Mouse (Mus musculus) embryonic stem cell, embryonic (primary cell): Measurements from ENCODE around the gene Ndfip2.

Experiments used
- CTCF ChIA-PET, 4 experiments: fragments of 300-600 bp in 2 of 4; fragments of 350-600 bp in 2 of 4; sonication (Branson Sonifier 250); formaldehyde crosslinking; loops; one replicate each; lab custom pipeline; 2022; ENCODE audit warnings: inconsistent platforms in 2 of 4; lab: Charles Lee
- POLR2A ChIA-PET, 4 experiments: fragments of 300-600 bp in 2 of 4; fragments of 350-600 bp in 2 of 4; sonication (Branson Sonifier 250); formaldehyde crosslinking; loops; one replicate each; lab custom pipeline; 2022; ENCODE audit warnings: antibody characterized with exemption in 4 of 4, inconsistent platforms in 1 of 4; lab: Charles Lee

Ndfip2 gene

GRCm38 (mm10) chr14:105267095-105267494, 8.7 kb downstream of the Ndfip2 start:
- POLR2A ChIA-PET, result interaction anchor here in 1 of 4 experiments (0.9 kb wide), 1 partner anchor 8 kb away, joined by 3 read pairs; the partner anchor contains the start of gene Ndfip2
- CTCF ChIA-PET, result no interaction called here

- ChIA-PET CTCF (no interaction called here), POLR2A (interaction anchor here in 1 of 4 experiments (1.1 to 1.2 kb wide), 2 partner anchors 13 kb away, joined by 3 to 4 read pairs; partner anchors contain the start of gene Ndfip2)
Observed at GRCm38 (mm10) chr14:105272030-105272429, 13.7 kb downstream of the Ndfip2 start.

- POLR2A ChIA-PET, result interaction anchor here in 2 of 4 experiments (1.1 to 1.2 kb wide), 2 partner anchors 14 kb away, joined by 3 to 4 read pairs; partner anchors contain the start of gene Ndfip2 (in 1 of the 2)
- CTCF ChIA-PET, result no interaction called here
Observed at GRCm38 (mm10) chr14:105272539-105272938, 14.2 kb downstream of the Ndfip2 start.

GRCm38 (mm10) chr14:105275196-105275595, 16.8 kb downstream of the Ndfip2 start:
- CTCF ChIA-PET, result interaction anchor here in 1 of 4 experiments (0.6 kb wide), 1 partner anchor 49 kb away, joined by 4 read pairs; no protein-coding TSS in a partner anchor

GRCm38 (mm10) chr14:105277277-105277676, 18.9 kb downstream of the Ndfip2 start:
- CTCF ChIA-PET, result interaction anchor here in 1 of 4 experiments (0.6 kb wide), 1 partner anchor 282 kb away, joined by 3 read pairs; no protein-coding TSS in a partner anchor
- POLR2A ChIA-PET, result interaction anchor here in 1 of 4 experiments (1.3 kb wide), 1 partner anchor 19 kb away, joined by 3 read pairs; the partner anchor contains the start of gene Ndfip2

More at GRCm38 (mm10) chr14:105275196-105275595, 16.8 kb downstream of the Ndfip2 start:
- POLR2A ChIA-PET, result interaction anchor here in 3 of 4 experiments (0.7 to 2.1 kb wide), 4 partner anchors 12 to 1003 kb away, joined by 3 to 8 read pairs (median 6); partner anchors contain the start of gene Ndfip2 (in 1 of the 3)

- ChIA-PET CTCF (no interaction called here), POLR2A (no interaction called here)
Observed at GRCm38 (mm10) chr14:105284062-105284461, 25.7 kb downstream of the Ndfip2 start.

GRCm38 (mm10) chr14:105287557-105287956, 29.2 kb downstream of the Ndfip2 start:
- ChIA-PET POLR2A (interaction anchor here in 1 of 4 experiments (2.0 kb wide), 1 partner anchor 12 kb away, joined by 8 read pairs; no protein-coding TSS in a partner anchor), CTCF (no interaction called here)

- POLR2A ChIA-PET, result interaction anchor here in 1 of 4 experiments (2.0 kb wide), 1 partner anchor 13 kb away, joined by 8 read pairs; no protein-coding TSS in a partner anchor
- CTCF ChIA-PET, result no interaction called here
Observed at GRCm38 (mm10) chr14:105287972-105288371, 29.6 kb downstream of the Ndfip2 start.

GRCm38 (mm10) chr14:105288529-105288928, 30.2 kb downstream of the Ndfip2 start:
- ChIA-PET POLR2A (no interaction called here), CTCF (no interaction called here)

GRCm38 (mm10) chr14:105292139-105292538, 33.8 kb downstream of the Ndfip2 start:
- POLR2A ChIA-PET, result interaction anchor here in 1 of 4 experiments (1.2 kb wide), 2 partner anchors 13 to 33 kb away, joined by 3 to 4 read pairs; partner anchors contain the start of gene Ndfip2
- CTCF ChIA-PET, result interaction anchor here in 2 of 4 experiments (0.6 to 1.1 kb wide), 2 partner anchors 41 to 579 kb away, joined by 3 to 4 read pairs; no protein-coding TSS in a partner anchor

GRCm38 (mm10) chr14:105293777-105294176, 35.4 kb downstream of the Ndfip2 start:
- ChIA-PET POLR2A (interaction anchor here in 1 of 4 experiments (1.9 kb wide), 1 partner anchor 35 kb away, joined by 4 read pairs; the partner anchor contains the start of gene Ndfip2), CTCF (interaction anchor here in 1 of 4 experiments (0.6 kb wide), 1 partner anchor 226 kb away, joined by 3 read pairs; no protein-coding TSS in a partner anchor)

- ChIA-PET CTCF (interaction anchor here (0.5 to 1.0 kb wide), 9 partner anchors 9 to 406 kb away, joined by 3 to 7 read pairs (median 3); no protein-coding TSS in a partner anchor), POLR2A (interaction anchor here in 3 of 4 experiments (0.6 to 0.7 kb wide), 5 partner anchors 49 to 1106 kb away, joined by 3 to 13 read pairs (median 3); no protein-coding TSS in a partner anchor)
Observed at GRCm38 (mm10) chr14:105295820-105296582, 37.6 kb downstream of the Ndfip2 start.

GRCm38 (mm10) chr14:105299744-105300255, 41.4 kb downstream of the Ndfip2 start:
- CTCF ChIA-PET, result interaction anchor here in 2 of 4 experiments (0.5 to 1.6 kb wide), 2 partner anchors 67 to 212 kb away, joined by 3 read pairs; no protein-coding TSS in a partner anchor

GRCm38 (mm10) chr14:105300551-105300950, 42.2 kb downstream of the Ndfip2 start:
- CTCF ChIA-PET, result interaction anchor here in 2 of 4 experiments (0.5 to 1.6 kb wide), 3 partner anchors 68 to 213 kb away, joined by 3 read pairs; no protein-coding TSS in a partner anchor
- POLR2A ChIA-PET, result interaction anchor here in 2 of 4 experiments (1.1 to 1.8 kb wide), 6 partner anchors 17 to 597 kb away, joined by 3 to 9 read pairs (median 3); partner anchors contain the start of gene Spry2 (in 1 of the 2)

More at GRCm38 (mm10) chr14:105299744-105300255, 41.4 kb downstream of the Ndfip2 start:
- POLR2A ChIA-PET, result interaction anchor here in 2 of 4 experiments (1.2 to 1.8 kb wide), 5 partner anchors 18 to 598 kb away, joined by 3 to 9 read pairs (median 3); partner anchors contain the start of gene Spry2 (in 1 of the 2)

GRCm38 (mm10) chr14:105302708-105303107, 44.3 kb downstream of the Ndfip2 start:
- ChIA-PET CTCF (interaction anchor here in 1 of 4 experiments (0.7 kb wide), 1 partner anchor 125 kb away, joined by 3 read pairs; no protein-coding TSS in a partner anchor), POLR2A (no interaction called here)

GRCm38 (mm10) chr14:105307716-105308115, 49.3 kb downstream of the Ndfip2 start:
- ChIA-PET POLR2A (no interaction called here), CTCF (no interaction called here)

GRCm38 (mm10) chr14:105312366-105312765, 54.0 kb downstream of the Ndfip2 start:
- CTCF ChIA-PET, result interaction anchor here in 1 of 4 experiments (1.5 kb wide), 1 partner anchor 16 kb away, joined by 3 read pairs; no protein-coding TSS in a partner anchor
- POLR2A ChIA-PET, result no interaction called here

GRCm38 (mm10) chr14:105312944-105313343, 54.6 kb downstream of the Ndfip2 start:
- CTCF ChIA-PET, result interaction anchor here in 1 of 4 experiments (1.5 kb wide), 1 partner anchor 17 kb away, joined by 3 read pairs; no protein-coding TSS in a partner anchor

More at GRCm38 (mm10) chr14:105312944-105313343, 54.6 kb downstream of the Ndfip2 start:
- POLR2A ChIA-PET, result no interaction called here
